Mouse (Mus musculus): ENCODE results near the gene P2ry6.

Gene P2ry6

GRCm38 (mm10) chr7:100990636-100991311 lies 16.3 kb upstream of the P2ry6 start:
- DNase-seq (ENCODE audit: extremely low read depth, low read depth, low spot score): no peak

DNA sequence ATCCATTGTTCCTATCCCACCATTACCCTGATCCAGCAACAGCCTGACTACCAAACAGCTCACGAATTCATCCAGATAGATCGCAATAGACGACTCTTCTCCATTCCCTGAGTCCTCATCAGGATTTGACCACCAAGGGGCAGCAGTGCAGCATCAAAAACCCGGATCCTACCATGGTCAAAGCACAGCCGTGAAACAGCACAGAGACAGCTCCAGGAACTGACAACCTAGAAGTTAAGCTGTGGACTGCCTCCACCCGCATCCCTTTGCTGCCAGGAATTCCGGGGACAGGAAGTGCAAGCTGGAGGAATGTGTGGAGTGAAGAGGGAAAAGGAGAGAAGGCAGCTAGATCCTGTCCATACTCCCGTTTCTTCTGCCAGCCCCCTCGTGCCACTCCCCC lies 13.6 kb upstream of the P2ry6 start:
- DNase-seq (ENCODE audit: extremely low read depth, low read depth, low spot score): no peak

DNA sequence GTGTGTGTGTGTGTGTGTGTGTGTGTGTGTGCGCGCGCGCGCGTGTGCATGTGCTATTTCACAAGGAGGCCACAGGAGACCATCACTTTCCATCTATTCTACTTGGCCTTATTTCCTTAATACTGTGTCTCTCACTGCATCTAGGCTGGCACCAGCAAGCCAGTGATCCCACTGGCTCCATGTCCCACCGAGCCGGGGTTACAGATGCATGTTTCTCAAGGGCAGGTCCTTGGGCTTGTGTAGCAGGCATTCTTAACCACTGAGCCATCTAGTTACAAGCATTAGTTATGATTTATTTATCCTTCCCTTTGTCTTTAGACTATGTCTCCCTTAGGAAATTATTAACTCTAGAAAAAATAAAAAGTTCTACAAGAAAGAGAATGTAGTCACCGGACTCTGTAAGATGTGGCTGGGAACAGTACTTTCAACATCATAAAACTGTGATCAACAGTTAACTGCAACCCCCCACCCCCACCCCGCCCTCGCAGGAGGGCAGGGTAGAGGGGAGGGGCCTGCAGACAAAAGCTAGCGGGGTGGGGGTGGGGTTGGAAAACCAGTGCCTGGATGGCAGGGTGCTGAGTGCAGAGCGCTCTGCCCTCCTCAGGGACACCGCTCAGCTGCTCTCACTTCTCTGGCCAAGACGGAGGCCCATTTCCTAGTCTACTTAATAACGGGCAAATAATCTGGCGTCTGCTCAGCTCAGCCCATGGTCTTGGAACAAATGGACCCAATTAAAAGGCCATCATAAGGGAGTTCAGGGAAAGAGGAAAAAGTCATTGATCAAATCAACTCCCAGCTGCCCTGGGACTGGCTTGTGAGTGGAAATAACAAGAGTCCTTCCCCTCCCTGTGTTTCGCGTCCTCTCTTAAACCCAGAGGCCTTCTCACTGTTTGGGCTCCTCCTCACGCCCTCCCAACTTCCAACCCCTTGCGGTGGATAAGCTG lies 10.3 kb upstream of the P2ry6 start:
- DNase-seq (ENCODE audit: extremely low read depth, low read depth, low spot score): no peak

- DNase-seq (ENCODE audit: extremely low read depth, low read depth, low spot score): no peak
Measured at GRCm38 (mm10) chr7:100979175-100979574, 4.7 kb upstream of the P2ry6 start.

DNA sequence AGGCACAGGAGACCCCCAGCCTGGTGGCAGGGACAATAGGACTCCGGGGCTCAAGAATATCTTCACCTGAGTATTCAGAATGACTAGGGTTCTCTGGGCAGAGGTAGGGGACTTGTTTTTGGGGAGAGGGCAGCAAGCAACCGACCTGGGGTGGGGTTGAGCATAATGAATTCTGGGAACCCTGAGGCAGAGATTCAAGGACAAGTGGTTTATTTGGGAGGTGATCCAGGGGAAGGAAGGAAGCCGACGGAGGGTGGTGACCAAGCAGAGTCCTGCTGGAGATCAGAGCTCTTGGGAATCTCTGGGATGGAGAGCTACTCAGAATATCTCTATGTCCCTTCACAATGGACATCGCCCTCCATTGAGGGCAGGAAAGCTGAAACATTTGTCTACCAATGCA lies 3.7 kb upstream of the P2ry6 start:
- DNase-seq (ENCODE audit: extremely low read depth, low read depth, low spot score): no peak

- DNase-seq (ENCODE audit: extremely low read depth, low read depth, low spot score): no peak
Measured at GRCm38 (mm10) chr7:100972875-100973274, 1.6 kb downstream of the P2ry6 start.

DNA sequence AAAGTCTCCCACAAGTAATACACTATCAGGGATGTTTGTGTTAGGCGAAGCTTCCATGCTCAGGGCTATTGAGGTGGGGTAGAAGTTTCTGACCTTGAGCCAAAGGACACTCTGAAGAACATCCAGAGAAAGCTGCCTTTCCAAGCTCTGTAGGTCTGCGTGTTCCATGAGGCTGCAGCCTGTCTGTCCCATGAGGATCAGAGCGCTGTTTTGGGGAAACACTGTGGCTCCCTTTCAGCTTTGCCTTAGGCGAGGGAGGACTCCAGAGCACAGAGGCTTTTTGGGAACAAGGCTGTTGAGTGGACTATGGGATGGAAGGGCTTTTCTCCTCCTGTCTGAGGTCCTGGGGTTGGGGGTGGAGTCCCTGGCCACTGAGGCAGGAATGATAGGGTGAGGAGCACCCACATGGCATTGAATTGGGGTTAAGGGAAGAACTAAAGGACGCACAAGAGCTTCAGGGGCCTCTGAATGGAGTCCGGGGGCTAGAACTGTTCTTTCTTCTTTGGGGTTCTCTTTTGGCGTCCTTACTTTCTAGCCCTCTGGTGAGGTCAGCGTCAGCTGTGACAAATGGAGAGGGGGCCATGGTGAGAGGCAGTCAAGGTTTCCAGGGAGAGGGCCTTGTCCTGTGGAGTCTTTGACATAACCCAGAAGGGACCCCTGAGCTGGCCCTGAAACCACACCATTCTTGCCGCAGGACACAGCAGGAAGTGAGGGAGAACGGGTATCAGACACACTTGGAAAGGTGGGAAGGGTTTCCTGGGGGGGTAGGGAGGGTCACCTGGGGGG lies 5.4 kb downstream of the P2ry6 start:
- no peak for DNase-seq (ENCODE audit: extremely low read depth, low read depth, low spot score)

GRCm38 (mm10) chr7:100968376-100968775 lies 6.1 kb downstream of the P2ry6 start:
- DNase-seq (ENCODE audit: extremely low read depth, low read depth, low spot score): no peak

DNA sequence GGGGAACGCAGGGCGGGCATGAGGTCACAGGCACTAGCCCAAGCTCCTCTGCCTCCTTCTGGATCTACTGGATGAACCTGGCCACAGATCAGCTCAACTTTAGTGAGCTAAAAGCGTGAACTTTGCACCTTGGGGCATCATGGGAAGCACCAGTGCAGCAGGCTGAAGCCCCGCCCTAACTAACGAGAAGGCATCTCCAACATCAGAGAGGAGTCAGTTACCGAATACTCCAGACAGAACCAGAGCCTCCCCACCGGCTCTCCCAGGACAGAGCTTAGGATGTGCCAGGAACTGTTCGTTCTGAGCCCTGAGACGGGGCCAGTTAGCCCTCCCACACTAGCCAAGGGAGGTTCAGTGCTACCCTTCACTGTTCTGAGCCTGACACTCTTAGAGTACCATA lies 6.6 kb downstream of the P2ry6 start:
- no peak for DNase-seq (ENCODE audit: extremely low read depth, low read depth, low spot score)

DNA sequence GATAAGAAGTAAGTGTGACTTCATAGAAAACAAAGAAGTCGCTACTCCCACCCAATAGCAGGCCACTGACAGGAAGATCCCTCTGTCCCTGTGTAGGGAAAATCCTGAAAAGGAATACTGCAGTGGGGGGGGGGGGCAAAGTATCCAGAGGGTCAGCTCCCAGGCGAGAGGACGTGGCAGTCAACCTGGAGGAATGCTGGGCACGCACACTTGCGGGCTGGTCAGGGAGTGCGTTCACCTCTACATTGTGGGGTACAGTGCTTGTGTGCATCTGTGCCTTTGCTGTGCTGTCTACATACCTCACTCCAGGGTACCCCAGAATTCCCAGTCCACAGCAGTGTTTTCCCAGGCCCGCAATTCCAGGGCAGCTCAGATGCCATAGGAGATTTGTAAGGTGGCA lies 8.4 kb downstream of the P2ry6 start:
- DNase-seq (ENCODE audit: extremely low read depth, low read depth, low spot score): no peak

DNA sequence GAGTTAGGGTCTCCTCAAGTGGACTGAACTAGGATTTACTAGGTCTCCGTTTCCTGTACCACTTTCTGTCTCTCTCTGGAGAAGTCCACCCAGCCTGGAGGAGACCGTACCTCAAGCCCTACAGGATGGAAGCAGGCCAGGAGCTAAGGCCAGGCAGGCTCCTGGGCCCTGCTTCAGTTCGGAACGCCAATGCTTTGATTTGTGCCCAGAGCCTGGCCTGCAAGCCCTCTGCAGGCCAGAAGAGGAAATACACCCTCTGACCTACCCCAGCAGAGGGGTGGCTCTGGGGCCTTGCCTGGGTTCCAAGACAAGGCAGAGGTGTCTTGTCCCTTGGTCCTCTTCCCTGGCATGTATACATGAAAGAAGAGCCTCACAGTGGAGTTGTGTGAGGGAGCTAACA lies 9.4 kb downstream of the P2ry6 start:
- DNase-seq (ENCODE audit: extremely low read depth, low read depth, low spot score): no peak

GRCm38 (mm10) chr7:100964242-100964641 lies 10.2 kb downstream of the P2ry6 start:
- no peak for DNase-seq (ENCODE audit: extremely low read depth, low read depth, low spot score)

DNA sequence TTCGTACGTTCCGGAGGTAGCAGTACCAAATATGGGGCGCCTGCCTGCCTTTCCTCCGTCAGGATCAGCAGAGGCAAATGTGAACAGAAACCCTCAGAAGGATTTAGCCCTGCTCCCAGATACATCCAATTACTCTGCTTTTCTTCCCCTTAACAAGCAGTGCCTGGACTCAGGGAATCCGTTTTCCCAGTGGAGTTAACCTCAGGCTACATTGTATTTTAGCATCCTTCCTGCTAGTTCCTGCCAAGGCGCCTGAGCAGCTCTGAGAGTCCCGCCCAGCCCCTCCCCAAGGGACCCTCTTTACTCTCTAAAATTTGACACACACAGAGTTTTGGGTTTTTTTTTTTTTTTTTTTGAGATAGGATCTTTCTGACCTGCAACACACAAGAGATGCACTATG lies 11.1 kb downstream of the P2ry6 start:
- DNase-seq (ENCODE audit: extremely low read depth, low read depth, low spot score): no peak

DNA sequence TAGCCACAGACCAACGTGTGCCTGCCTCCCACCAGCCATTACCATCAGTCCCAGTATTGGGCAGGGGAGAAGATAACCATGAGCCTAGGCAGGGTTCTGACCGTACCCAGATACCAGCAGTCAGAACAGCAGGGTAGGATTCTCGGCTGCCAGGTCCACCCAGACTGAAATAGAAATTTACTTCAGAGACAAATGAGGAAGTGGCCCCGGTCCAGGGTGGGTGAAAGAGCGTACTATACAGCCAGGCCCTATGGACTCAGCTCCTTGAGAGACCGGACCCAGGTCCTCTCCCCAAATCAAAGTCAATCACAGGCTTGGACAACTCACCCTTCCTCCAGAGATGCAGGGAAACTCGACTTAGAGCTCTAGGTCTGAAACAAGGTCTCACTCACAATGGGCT lies 13.3 kb downstream of the P2ry6 start:
- no peak for DNase-seq (ENCODE audit: extremely low read depth, low read depth, low spot score)

- no peak for DNase-seq (ENCODE audit: extremely low read depth, low read depth, low spot score)
Measured at GRCm38 (mm10) chr7:100960462-100960861, 14.0 kb downstream of the P2ry6 start.

DNA sequence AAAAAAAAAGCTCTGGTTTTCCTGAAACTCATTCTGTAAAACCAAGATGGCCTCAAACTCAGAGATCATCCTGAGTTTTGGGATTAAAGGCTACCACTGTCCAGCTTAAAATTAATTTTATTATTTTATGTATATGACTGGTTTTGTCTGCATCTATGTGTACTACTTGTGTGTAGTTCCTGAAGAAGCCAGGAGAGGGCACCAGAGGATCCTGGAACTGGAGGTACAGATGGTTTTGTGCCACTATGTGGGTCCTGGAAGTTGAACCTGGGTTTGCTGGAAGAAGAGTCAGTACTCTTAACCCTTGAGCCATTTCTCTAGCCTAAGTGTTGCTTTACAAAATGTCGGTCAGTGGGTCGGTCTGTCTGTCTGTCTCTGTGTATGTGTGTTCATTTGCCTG lies 16.0 kb downstream of the P2ry6 start:
- no peak for DNase-seq (ENCODE audit: extremely low read depth, low read depth, low spot score)

DNA sequence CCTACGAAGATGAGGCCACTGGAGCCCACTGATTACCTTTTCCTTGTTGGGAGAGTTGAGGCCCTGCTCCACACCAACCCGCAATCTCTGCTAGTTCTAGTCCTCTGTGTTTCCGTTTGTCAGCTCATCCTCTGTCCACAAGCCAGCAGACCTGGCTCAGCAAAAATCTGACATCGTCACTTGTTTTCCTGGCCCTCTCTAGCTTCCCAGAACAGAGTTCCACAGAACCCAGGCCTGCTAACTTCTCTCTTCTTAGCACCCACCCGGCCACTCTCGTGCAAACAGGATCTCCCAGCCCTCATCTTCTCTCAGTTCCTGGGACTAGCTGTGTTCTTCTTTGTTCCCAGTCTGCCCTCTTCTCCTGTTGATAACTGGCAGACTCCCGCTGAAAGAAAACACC lies 21.8 kb downstream of the P2ry6 start:
- DNase-seq (ENCODE audit: extremely low read depth, low read depth, low spot score): no peak

- no peak for DNase-seq (ENCODE audit: extremely low read depth, low read depth, low spot score)
Measured at GRCm38 (mm10) chr7:100951903-100952302, 22.5 kb downstream of the P2ry6 start.

GRCm38 (mm10) chr7:100950481-100951010 lies 23.9 kb downstream of the P2ry6 start:
- no peak for DNase-seq (ENCODE audit: extremely low read depth, low read depth, low spot score)

- no peak for DNase-seq (ENCODE audit: extremely low read depth, low read depth, low spot score)
Measured at GRCm38 (mm10) chr7:100950031-100950430, 24.4 kb downstream of the P2ry6 start.

- DNase-seq (ENCODE audit: extremely low read depth, low read depth, low spot score): no peak
Measured at GRCm38 (mm10) chr7:100944738-100945137, 29.7 kb downstream of the P2ry6 start.

Measured in fat pad, adult 2 months (tissue).